Mouse (Mus musculus): Measurements from ENCODE around the gene Ddx5. TPM values are rescaled to one million over a fixed set of nuclear protein-coding genes. Genes with fewer than 3 reads are reported as not detected.
A peak's percentile ranks its signal among the peaks of the same experiment; 100 is the strongest.

The Ddx5 gene
- total RNA-seq (2014; rRNA removed), result 288 and 416 TPM in 2 replicates
- 272 and 274 TPM in 2 replicates for polyA plus RNA-seq (2015; fragmentation: Nextera tagmentation; extraction: Ambion mirVana)

GRCm38 (mm10) chr11:106788775-106789459 is at the start of gene Ddx5, which contains the start of gene Cep95:
Ddx5 (minus strand) TSS chr11:106789185.
Cep95 (plus strand) TSS chr11:106789252.
- Histone ChIP-seq H3K9ac (replicated peaks; ENCODE audit: low read length) (peak within 1 kb of the TSS; percentile 98), H3K36me3 (ENCODE audit: insufficient read depth, low read length) (peaks cover 13% of the 10 kb centered on the region), H3K4me1 (ENCODE audit: insufficient read depth, low read length) (peaks cover 10% of the 10 kb centered on the region; the same call in 1 of the 2 replicates), H3K27me3 (ENCODE audit: insufficient read depth, low read length) (no peaks in the 10 kb centered on the region), H3K9me3 (ENCODE audit: low read length) (no peaks in the 10 kb centered on the region), H3K4me2 (ENCODE audit: low read depth, low read length) (peak within 1 kb of the TSS; percentile 71), H3K27ac (peak within 1 kb of the TSS; percentile 99), H3K4me3 (ENCODE audit: low read length) (peak within 1 kb of the TSS; percentile 95)
- TF ChIP-seq CTCF (IDR thresholded peaks at IDR 0.05; ENCODE audit: low read depth), result peak; percentile 60
- peak; percentile 98 for DNase-seq (ENCODE audit: low spot score)
- under 1% methylated on average over 58 of the region's 58 CpGs for WGBS
- ATAC-seq, result peak; percentile 93

DNA sequence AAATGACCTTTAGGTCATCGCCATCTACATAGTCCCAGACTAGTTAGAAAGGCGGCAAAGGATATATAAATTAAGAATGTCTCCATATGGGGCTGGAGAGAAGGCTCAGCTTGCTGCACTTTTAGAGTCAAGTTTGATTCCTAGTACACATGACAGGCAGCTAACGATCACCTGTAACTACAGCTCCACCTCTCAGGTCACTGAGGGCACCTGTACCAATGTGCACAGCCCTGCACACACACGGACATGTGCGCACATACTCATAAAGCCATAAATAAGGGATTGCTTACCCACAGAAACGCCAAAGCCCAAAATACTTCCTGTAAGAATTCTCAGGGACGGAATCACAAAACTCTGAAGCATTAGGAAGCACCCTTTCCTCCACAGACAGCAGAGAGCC is 39.1 kb upstream of the Ddx5 start:
- H3K4me2 ChIP-seq (ENCODE audit: low read depth, low read length), result no peak overlapping the region
- ATAC-seq (no peak), DNase-seq (ENCODE audit: low spot score) (no peak)
- WGBS, result 95% methylated on average over 7 of the region's 7 CpGs
- H3K27ac ChIP-seq, result no peak overlapping the region
- no peaks in the 10 kb centered on the region for H3K27me3 ChIP-seq (ENCODE audit: insufficient read depth, low read length)
- H3K9ac ChIP-seq (replicated peaks; ENCODE audit: low read length), result no peak overlapping the region
- TF ChIP-seq CTCF (IDR thresholded peaks at IDR 0.05; ENCODE audit: low read depth), result no peak
- no peaks in the 10 kb centered on the region for H3K9me3 ChIP-seq (ENCODE audit: low read length)
- no peaks in the 10 kb centered on the region for H3K4me1 ChIP-seq (ENCODE audit: insufficient read depth, low read length)
- no peak overlapping the region for H3K4me3 ChIP-seq (ENCODE audit: low read length)
- peaks cover 31% of the 10 kb centered on the region for H3K36me3 ChIP-seq (ENCODE audit: insufficient read depth, low read length)

DNA sequence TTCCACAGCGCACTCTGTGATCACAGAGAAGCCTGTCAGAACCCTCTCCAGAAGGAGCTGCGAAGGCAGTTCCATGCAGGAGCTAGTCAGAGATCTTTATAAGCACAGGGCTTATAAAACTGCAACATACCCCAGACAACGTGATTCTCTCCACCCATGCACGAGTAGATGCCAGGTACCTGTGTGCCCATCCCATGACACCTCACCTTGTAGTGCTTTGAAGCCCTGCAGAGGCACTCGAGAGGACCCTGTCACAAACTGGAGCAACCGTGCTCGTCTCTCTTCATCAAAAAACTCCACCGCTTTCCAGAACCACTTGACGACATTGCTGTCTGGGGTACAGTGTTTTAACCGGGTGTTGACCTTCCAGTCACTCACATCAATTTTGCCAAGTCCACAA is 35.4 kb upstream of the Ddx5 start:
- H3K9ac ChIP-seq (replicated peaks; ENCODE audit: low read length), result no peak overlapping the region

DNA sequence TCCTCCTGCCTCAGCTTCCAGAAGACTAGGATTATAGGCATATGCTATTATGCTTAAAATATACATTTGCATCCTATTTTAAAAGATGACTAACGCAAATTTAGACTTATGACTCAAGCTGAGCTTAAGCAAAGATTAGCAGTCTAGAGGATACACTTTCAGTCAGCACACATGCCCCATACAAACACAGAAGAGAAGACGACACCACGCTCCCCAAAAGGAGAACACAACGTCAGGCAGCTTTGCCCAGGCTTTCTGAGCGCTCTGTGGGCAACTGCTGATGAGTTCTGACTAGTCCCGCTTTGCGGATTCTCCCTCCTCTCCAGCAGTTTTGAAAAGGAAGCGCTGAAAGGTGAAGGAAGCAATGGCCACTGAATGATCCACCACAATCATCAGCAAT is 34.8 kb upstream of the Ddx5 start:
- DNase-seq (ENCODE audit: low spot score), result no peak

More for the DNA sequence above, 35.4 kb upstream of the Ddx5 start:
- DNase-seq (ENCODE audit: low spot score), result no peak
- no peaks in the 10 kb centered on the region for H3K27me3 ChIP-seq (ENCODE audit: insufficient read depth, low read length)
- H3K27ac ChIP-seq, result no peak overlapping the region
- H3K4me2 ChIP-seq (ENCODE audit: low read depth, low read length), result no peak overlapping the region
- no peaks in the 10 kb centered on the region for H3K9me3 ChIP-seq (ENCODE audit: low read length)
- WGBS, result 93% methylated on average over 10 of the region's 10 CpGs
- peaks cover 40% of the 10 kb centered on the region for H3K36me3 ChIP-seq (ENCODE audit: insufficient read depth, low read length)
- H3K4me3 ChIP-seq (ENCODE audit: low read length), result no peak overlapping the region
- ATAC-seq, result no peak
- TF ChIP-seq CTCF (IDR thresholded peaks at IDR 0.05; ENCODE audit: low read depth), result no peak
- H3K4me1 ChIP-seq (ENCODE audit: insufficient read depth, low read length), result 0 out of 2 replicates have a peak, but pooled peaks cover 4% of the 10 kb centered on the region

DNA sequence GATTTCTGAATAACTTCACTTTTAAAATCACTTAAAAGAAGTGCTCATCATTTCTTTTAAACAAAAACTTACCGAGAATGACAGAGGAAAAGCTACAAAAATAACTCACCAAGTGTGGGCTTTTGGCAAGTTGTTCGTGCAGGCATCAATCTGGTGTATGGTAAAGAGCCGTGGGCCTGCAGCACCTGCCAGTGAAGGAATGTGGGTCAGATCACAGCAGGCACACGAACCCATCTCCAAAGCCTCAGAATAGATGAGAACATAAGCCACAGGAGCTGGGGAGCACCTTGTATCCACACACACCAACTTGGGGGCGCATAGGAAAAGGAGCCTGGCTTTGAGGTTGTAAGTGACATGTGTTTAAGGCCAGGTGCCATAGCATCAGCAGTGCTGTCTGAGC is 33.9 kb upstream of the Ddx5 start:
- no peak overlapping the region for H3K4me3 ChIP-seq (ENCODE audit: low read length)
- no peaks in the 10 kb centered on the region for H3K9me3 ChIP-seq (ENCODE audit: low read length)
- peak overlapping the region; percentile 60; the same call in 1 of the 2 replicates for H3K27ac ChIP-seq
- no peak overlapping the region for H3K4me2 ChIP-seq (ENCODE audit: low read depth, low read length)
- H3K9ac ChIP-seq (replicated peaks; ENCODE audit: low read length), result no peak overlapping the region
- ATAC-seq (peak; percentile 27; the same call in 1 of the 2 replicates), DNase-seq (ENCODE audit: low spot score) (no peak)
- peaks cover 35% of the 10 kb centered on the region for H3K36me3 ChIP-seq (ENCODE audit: insufficient read depth, low read length)
- 0 out of 2 replicates have a peak, but pooled peaks cover 4% of the 10 kb centered on the region for H3K4me1 ChIP-seq (ENCODE audit: insufficient read depth, low read length)
- 62% methylated on average over 5 of the region's 5 CpGs for WGBS
- H3K27me3 ChIP-seq (ENCODE audit: insufficient read depth, low read length), result no peaks in the 10 kb centered on the region
- TF ChIP-seq CTCF (IDR thresholded peaks at IDR 0.05; ENCODE audit: low read depth), result no peak

More for the DNA sequence above, 34.8 kb upstream of the Ddx5 start:
- WGBS, result 91% methylated on average over 8 of the region's 8 CpGs
- peaks cover 43% of the 10 kb centered on the region for H3K36me3 ChIP-seq (ENCODE audit: insufficient read depth, low read length)
- H3K4me2 ChIP-seq (ENCODE audit: low read depth, low read length), result no peak overlapping the region
- TF ChIP-seq CTCF (IDR thresholded peaks at IDR 0.05; ENCODE audit: low read depth), result no peak
- H3K4me1 ChIP-seq (ENCODE audit: insufficient read depth, low read length), result 0 out of 2 replicates have a peak, but pooled peaks cover 4% of the 10 kb centered on the region
- H3K9ac ChIP-seq (replicated peaks; ENCODE audit: low read length), result no peak overlapping the region
- no peak overlapping the region for H3K4me3 ChIP-seq (ENCODE audit: low read length)
- H3K9me3 ChIP-seq (ENCODE audit: low read length), result no peaks in the 10 kb centered on the region
- no peaks in the 10 kb centered on the region for H3K27me3 ChIP-seq (ENCODE audit: insufficient read depth, low read length)
- no peak overlapping the region for H3K27ac ChIP-seq
- no peak for ATAC-seq

DNA sequence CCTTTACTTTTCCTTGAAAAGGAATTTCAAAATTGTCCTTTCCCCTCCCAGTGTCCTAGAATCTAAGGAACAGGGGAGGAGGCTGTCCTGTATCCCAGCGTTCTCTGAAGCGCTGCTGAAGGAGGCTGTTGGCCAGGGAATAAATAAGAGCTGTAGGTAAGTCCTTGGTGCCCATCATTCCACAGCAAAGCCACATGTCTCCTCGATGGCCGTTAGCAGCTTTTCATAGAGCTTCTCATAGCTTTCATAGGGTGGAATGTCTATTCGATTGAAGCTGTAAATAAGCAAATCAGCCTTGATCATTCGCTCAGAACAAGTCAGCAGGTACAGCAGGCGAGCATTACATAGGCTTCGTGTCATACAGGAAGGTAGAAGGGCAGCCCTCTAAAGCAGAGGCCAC is 33.5 kb upstream of the Ddx5 start:
- peaks cover 31% of the 10 kb centered on the region for H3K36me3 ChIP-seq (ENCODE audit: insufficient read depth, low read length)
- H3K9me3 ChIP-seq (ENCODE audit: low read length), result no peaks in the 10 kb centered on the region
- H3K4me1 ChIP-seq (ENCODE audit: insufficient read depth, low read length), result 0 out of 2 replicates have a peak, but pooled peaks cover 4% of the 10 kb centered on the region
- no peak for DNase-seq (ENCODE audit: low spot score)
- TF ChIP-seq CTCF (IDR thresholded peaks at IDR 0.05; ENCODE audit: low read depth), result no peak
- 84% methylated on average over 8 of the region's 8 CpGs for WGBS
- no peak overlapping the region for H3K9ac ChIP-seq (replicated peaks; ENCODE audit: low read length)
- H3K27me3 ChIP-seq (ENCODE audit: insufficient read depth, low read length), result no peaks in the 10 kb centered on the region
- no peak for ATAC-seq
- no peak overlapping the region for H3K4me2 ChIP-seq (ENCODE audit: low read depth, low read length)
- H3K4me3 ChIP-seq (ENCODE audit: low read length), result no peak overlapping the region
- peak overlapping the region; percentile 60 for H3K27ac ChIP-seq

- no peak overlapping the region for H3K4me2 ChIP-seq (ENCODE audit: low read depth, low read length)
- ATAC-seq (no peak), DNase-seq (ENCODE audit: low spot score) (no peak)
- H3K9me3 ChIP-seq (ENCODE audit: low read length), result no peaks in the 10 kb centered on the region
- TF ChIP-seq CTCF (IDR thresholded peaks at IDR 0.05; ENCODE audit: low read depth), result no peak
- H3K36me3 ChIP-seq (ENCODE audit: insufficient read depth, low read length), result peaks cover 30% of the 10 kb centered on the region
- no peak overlapping the region for H3K4me3 ChIP-seq (ENCODE audit: low read length)
- H3K27me3 ChIP-seq (ENCODE audit: insufficient read depth, low read length), result no peaks in the 10 kb centered on the region
- H3K4me1 ChIP-seq (ENCODE audit: insufficient read depth, low read length), result 0 out of 2 replicates have a peak, but pooled peaks cover 4% of the 10 kb centered on the region
- H3K9ac ChIP-seq (replicated peaks; ENCODE audit: low read length), result no peak overlapping the region
- H3K27ac ChIP-seq, result peak overlapping the region; percentile 22; the same call in 1 of the 2 replicates
- WGBS, result 79% methylated on average over 6 of the region's 6 CpGs
Observed at GRCm38 (mm10) chr11:106821397-106821796, 32.4 kb upstream of the Ddx5 start.
